Mouse (Mus musculus): Measurements from ENCODE around the gene Bpifb9b. TPM values are rescaled to one million over a fixed set of nuclear protein-coding genes. Genes with fewer than 3 reads are reported as not detected.
A peak's percentile ranks its signal among the peaks of the same experiment; 100 is the strongest.
"Not testable (repeated sequence)": the region's sequence is repeated elsewhere in the genome, so short reads cannot be mapped to it uniquely, and the experiment has no call there.

Gene Bpifb9b
- polyA plus RNA-seq (2015; fragmentation: Nextera tagmentation; extraction: Ambion mirVana): not detected in 2 replicates

DNA sequence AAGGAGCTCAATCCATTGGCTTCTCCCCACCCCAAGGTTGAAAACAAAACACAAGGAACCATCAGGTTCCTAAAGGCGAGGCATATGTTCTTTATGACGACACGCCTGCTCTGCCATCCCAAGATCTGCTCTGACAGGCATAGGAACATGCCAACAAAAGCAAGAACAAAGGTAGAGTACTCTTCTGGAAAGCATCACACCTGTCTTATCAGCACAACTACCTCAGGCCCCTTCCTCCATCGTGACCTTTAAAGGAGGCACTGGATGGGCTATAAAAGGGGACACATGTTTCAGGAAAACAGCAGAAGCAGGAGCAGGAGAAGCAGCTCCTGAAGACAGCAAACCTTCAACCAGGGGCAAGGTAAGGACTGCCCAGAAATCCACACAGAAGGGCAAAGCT lies at the start of gene Bpifb9b:
Gene Bpifb9b (plus strand): TSS at position 301 of the 400 bp plus-strand sequence.
- 64% methylated on average over 4 of the region's 4 CpGs for WGBS (ENCODE audit: insufficient replicate concordance)
- not testable (repeated sequence) for H3K4me1 ChIP-seq (ENCODE audit: control insufficient read depth, low read depth, low read length); ATAC-seq (ENCODE audit: low read depth); H3K4me2 ChIP-seq (ENCODE audit: low read depth, low read length); H3K9me3 ChIP-seq (replicated peaks; ENCODE audit: control insufficient read depth, low read length); H3K9ac ChIP-seq (ENCODE audit: low read depth, low read length); H3K4me3 ChIP-seq (ENCODE audit: low read depth, low read length); H3K27ac ChIP-seq (ENCODE audit: low read length); H3K36me3 ChIP-seq (ENCODE audit: control insufficient read depth, insufficient read depth); H3K27me3 ChIP-seq (ENCODE audit: control insufficient read depth, insufficient read depth, low read depth, low read length)

DNA sequence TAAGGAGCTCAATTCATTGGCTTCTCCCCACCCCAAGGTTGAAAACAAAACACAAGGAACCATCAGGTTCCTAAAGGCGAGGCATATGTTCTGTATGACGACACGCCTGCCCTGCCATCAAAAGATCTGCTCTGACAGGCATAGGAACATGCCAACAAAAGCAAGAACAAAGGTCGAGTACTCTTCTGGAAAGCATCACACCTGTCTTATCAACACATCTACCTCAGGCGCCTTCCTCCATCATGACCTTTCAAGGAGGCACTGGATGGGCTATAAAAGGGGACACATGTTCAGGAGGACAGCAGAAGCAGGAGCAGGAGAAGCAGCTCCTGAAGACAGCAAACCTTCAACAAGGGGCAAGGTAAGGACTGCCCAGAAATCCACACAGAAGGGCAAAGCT lies 49.5 kb upstream of the Bpifb9b start, which contains the start of gene Bpifb9a:
Gene Bpifb9a (plus strand): TSS at position 301 of the 400 bp plus-strand sequence.
- 61% methylated on average over 5 of the region's 5 CpGs for WGBS (ENCODE audit: insufficient replicate concordance)
- not testable (repeated sequence) for H3K27ac ChIP-seq (ENCODE audit: low read length); H3K4me1 ChIP-seq (ENCODE audit: control insufficient read depth, low read depth, low read length); H3K36me3 ChIP-seq (ENCODE audit: control insufficient read depth, insufficient read depth); H3K9me3 ChIP-seq (replicated peaks; ENCODE audit: control insufficient read depth, low read length); ATAC-seq (ENCODE audit: low read depth); H3K4me2 ChIP-seq (ENCODE audit: low read depth, low read length); H3K27me3 ChIP-seq (ENCODE audit: control insufficient read depth, insufficient read depth, low read depth, low read length); H3K9ac ChIP-seq (ENCODE audit: low read depth, low read length); H3K4me3 ChIP-seq (ENCODE audit: low read depth, low read length)

DNA sequence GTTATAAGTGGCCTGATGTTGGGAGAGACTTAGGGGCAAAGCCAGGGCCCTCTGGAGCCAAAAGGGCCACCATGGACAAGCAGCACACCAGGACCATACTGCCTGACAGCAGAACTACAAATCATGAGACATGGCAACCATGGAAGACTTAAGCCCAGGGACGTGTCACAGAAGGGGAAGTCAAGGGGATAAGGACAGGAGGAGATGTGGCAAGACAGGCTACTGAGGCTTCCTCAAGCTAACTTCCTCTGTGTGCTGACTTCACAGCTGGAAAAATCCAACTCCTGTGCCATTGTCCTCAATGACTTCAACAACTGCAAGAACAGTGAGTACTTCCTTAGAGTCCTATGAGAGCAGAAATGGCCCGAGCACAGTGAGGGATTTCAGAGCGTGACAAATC lies 42.6 kb upstream of the Bpifb9b start:
- H3K27me3 ChIP-seq (ENCODE audit: control insufficient read depth, insufficient read depth, low read depth, low read length); H3K4me1 ChIP-seq (ENCODE audit: control insufficient read depth, low read depth, low read length); H3K4me2 ChIP-seq (ENCODE audit: low read depth, low read length); H3K4me3 ChIP-seq (ENCODE audit: low read depth, low read length); ATAC-seq (ENCODE audit: low read depth); H3K9ac ChIP-seq (ENCODE audit: low read depth, low read length); H3K9me3 ChIP-seq (replicated peaks; ENCODE audit: control insufficient read depth, low read length); H3K36me3 ChIP-seq (ENCODE audit: control insufficient read depth, insufficient read depth); H3K27ac ChIP-seq (ENCODE audit: low read length): not testable (repeated sequence)
- WGBS (ENCODE audit: insufficient replicate concordance): 46% methylated on average over 3 of the region's 3 CpGs

DNA sequence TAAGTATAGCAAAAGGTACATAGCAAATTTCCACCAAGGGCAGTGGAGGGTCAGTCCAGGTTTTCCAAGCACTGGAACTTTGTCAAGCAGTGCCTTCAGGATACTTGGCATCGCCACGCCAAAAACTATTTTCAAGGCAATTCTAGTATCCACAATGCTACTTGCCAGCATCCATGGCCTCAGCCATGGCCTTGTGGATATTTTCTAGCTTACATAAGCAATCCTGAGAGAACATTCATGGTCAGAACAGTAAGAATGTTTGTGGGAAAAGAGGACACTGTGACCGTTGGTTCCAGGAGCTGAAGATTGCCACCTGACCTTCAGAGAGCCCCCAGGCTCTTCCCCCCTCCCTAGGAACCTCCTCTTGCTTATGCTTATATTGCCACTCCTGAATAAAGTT lies 15.2 kb upstream of the Bpifb9b start:
- H3K27me3 ChIP-seq (ENCODE audit: control insufficient read depth, insufficient read depth, low read depth, low read length); H3K36me3 ChIP-seq (ENCODE audit: control insufficient read depth, insufficient read depth); H3K4me2 ChIP-seq (ENCODE audit: low read depth, low read length); H3K9me3 ChIP-seq (replicated peaks; ENCODE audit: control insufficient read depth, low read length); H3K27ac ChIP-seq (ENCODE audit: low read length); ATAC-seq (ENCODE audit: low read depth); H3K9ac ChIP-seq (ENCODE audit: low read depth, low read length); H3K4me1 ChIP-seq (ENCODE audit: control insufficient read depth, low read depth, low read length); H3K4me3 ChIP-seq (ENCODE audit: low read depth, low read length): not testable (repeated sequence)
- 67% methylated on average over 3 of the region's 3 CpGs for WGBS (ENCODE audit: insufficient replicate concordance)

DNA sequence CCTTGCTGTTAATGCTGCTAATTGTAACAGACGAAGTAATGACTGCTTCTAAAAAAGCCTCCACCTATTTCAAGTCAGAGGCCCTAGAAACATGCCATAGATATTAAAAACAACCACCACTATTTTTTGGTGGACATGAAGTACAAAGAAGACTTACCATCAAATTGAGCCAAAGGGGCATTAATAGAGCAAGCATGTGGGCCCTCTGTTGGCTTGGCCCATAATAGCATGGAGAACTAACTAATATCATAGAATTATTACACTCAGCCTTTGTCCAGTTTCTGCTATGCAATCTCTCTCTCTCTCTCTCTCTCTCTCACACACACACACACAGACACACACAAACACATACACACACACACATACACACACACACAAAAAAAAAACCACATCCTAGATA lies 14.2 kb upstream of the Bpifb9b start:
- H3K27ac ChIP-seq (ENCODE audit: low read length): no peak overlapping the region
- ATAC-seq (ENCODE audit: low read depth): no peak
- no peak overlapping the region for H3K4me3 ChIP-seq (ENCODE audit: low read depth, low read length)
- H3K36me3 ChIP-seq (ENCODE audit: control insufficient read depth, insufficient read depth): no peaks in the 10 kb centered on the region
- H3K4me1 ChIP-seq (ENCODE audit: control insufficient read depth, low read depth, low read length): no peaks in the 10 kb centered on the region
- H3K4me2 ChIP-seq (ENCODE audit: low read depth, low read length): no peak overlapping the region
- no peak overlapping the region for H3K9ac ChIP-seq (ENCODE audit: low read depth, low read length)
- H3K9me3 ChIP-seq (replicated peaks; ENCODE audit: control insufficient read depth, low read length): no peaks in the 10 kb centered on the region
- no peaks in the 10 kb centered on the region for H3K27me3 ChIP-seq (ENCODE audit: control insufficient read depth, insufficient read depth, low read depth, low read length)
- 53% methylated on average over 1 of the region's 1 CpGs for WGBS (ENCODE audit: insufficient replicate concordance)

DNA sequence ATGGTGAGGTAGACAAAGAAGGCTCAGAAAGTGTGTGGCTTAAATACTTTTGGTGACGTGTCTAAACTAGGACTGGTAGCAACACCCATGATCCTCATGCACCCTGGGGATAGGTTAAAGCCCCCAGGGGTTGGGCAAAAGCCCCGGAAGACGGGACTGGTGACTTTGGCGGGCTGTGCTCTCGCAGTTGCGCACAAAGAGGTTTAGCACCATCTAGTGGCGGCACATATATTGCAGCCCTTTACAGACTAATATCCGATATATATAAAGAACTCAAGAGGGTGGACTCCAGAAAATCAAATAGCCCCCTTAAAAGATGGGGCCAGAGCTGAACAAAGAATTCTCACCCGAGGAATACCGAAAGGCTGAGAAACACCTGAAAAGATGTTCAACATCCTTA lies 12.3 kb upstream of the Bpifb9b start:
- not testable (repeated sequence) for H3K27ac ChIP-seq (ENCODE audit: low read length); ATAC-seq (ENCODE audit: low read depth); H3K4me3 ChIP-seq (ENCODE audit: low read depth, low read length); H3K9ac ChIP-seq (ENCODE audit: low read depth, low read length); H3K4me2 ChIP-seq (ENCODE audit: low read depth, low read length); H3K4me1 ChIP-seq (ENCODE audit: control insufficient read depth, low read depth, low read length); H3K27me3 ChIP-seq (ENCODE audit: control insufficient read depth, insufficient read depth, low read depth, low read length); H3K36me3 ChIP-seq (ENCODE audit: control insufficient read depth, insufficient read depth); H3K9me3 ChIP-seq (replicated peaks; ENCODE audit: control insufficient read depth, low read length)
- WGBS (ENCODE audit: insufficient replicate concordance): under 1% methylated on average over 10 of the region's 10 CpGs

DNA sequence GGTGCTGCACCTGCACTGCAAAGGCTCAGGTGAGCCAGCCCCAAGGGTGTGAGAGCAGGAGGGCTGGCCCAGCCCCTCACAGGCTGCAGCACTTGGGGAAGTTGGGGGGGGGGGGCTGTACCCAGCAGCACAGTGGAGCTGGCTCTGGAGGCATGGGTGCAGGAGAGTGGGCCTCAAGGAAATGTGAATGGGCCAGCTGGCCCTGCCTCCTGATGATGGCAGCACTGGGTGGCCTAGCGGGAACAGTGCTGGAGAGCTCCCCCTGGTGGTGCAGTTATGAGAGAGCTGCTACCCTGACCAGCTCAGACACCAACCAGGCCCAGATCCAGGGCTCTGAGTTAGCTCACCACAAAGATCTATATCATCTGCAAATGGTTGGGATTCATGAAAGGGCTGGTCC lies 6.5 kb upstream of the Bpifb9b start:
- ATAC-seq (ENCODE audit: low read depth): peak; percentile 51; the same call in 1 of the 2 replicates
- 0% methylated on average over 1 of the region's 1 CpGs for WGBS (ENCODE audit: insufficient replicate concordance)
- no peaks in the 10 kb centered on the region for H3K9me3 ChIP-seq (replicated peaks; ENCODE audit: control insufficient read depth, low read length)
- no peak overlapping the region for H3K4me2 ChIP-seq (ENCODE audit: low read depth, low read length)
- no peak overlapping the region for H3K27ac ChIP-seq (ENCODE audit: low read length)
- H3K4me3 ChIP-seq (ENCODE audit: low read depth, low read length): no peak overlapping the region
- H3K36me3 ChIP-seq (ENCODE audit: control insufficient read depth, insufficient read depth): no peaks in the 10 kb centered on the region
- H3K9ac ChIP-seq (ENCODE audit: low read depth, low read length): no peak overlapping the region
- H3K27me3 ChIP-seq (ENCODE audit: control insufficient read depth, insufficient read depth, low read depth, low read length): no peaks in the 10 kb centered on the region
- no peaks in the 10 kb centered on the region for H3K4me1 ChIP-seq (ENCODE audit: control insufficient read depth, low read depth, low read length)

DNA sequence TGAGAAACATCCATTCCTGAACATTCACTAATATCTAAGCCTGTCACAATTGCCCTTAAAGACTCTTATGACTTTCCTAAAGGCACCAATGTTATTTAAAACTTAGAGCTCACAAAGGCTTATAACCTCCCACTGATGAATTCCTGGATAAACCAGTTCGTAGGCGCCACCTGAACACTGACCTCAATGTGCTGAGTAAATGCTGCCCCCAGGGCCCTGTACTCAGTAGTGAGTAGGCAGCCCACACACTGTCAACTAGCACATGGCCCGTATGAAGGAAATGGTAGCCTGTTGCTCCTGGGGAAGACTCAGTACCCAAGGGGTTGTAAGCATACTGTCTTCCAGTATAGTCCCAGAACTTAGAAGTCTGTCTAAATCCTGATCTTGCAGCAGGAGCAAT lies 5.3 kb upstream of the Bpifb9b start:
- Histone ChIP-seq H3K36me3 (ENCODE audit: control insufficient read depth, insufficient read depth) (no peaks in the 10 kb centered on the region), H3K9ac (ENCODE audit: low read depth, low read length) (no peak overlapping the region; the same call in 1 of the 2 replicates), H3K4me2 (ENCODE audit: low read depth, low read length) (no peak overlapping the region), H3K4me1 (ENCODE audit: control insufficient read depth, low read depth, low read length) (no peaks in the 10 kb centered on the region), H3K27ac (ENCODE audit: low read length) (no peak overlapping the region), H3K27me3 (ENCODE audit: control insufficient read depth, insufficient read depth, low read depth, low read length) (no peaks in the 10 kb centered on the region), H3K4me3 (ENCODE audit: low read depth, low read length) (no peak overlapping the region), H3K9me3 (replicated peaks; ENCODE audit: control insufficient read depth, low read length) (no peaks in the 10 kb centered on the region)
- ATAC-seq (ENCODE audit: low read depth): no peak
- WGBS (ENCODE audit: insufficient replicate concordance): 88% methylated on average over 3 of the region's 3 CpGs

DNA sequence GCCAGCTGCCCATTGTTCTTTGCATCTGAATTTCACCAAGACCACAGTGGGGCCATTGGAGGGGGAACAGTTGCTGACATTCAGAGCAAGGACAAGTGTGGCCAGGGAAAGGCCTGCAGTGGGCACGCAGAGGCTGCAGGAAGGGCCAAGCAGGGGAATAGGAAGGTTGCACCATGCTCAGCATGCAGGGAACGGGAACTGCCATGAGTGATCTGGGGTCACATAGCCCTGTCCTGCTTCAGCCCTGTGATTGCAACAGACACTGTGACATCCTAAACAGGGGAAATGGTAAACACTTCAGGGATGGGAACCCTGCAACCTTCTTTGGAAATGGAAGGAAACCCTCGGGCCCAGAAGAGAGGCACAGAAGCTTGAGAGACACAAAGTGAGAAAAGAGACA lies 2.4 kb upstream of the Bpifb9b start:
- not testable (repeated sequence) for H3K4me3 ChIP-seq (ENCODE audit: low read depth, low read length)

More for the DNA sequence above, 2.4 kb upstream of the Bpifb9b start:
- not testable (repeated sequence) for H3K27ac ChIP-seq (ENCODE audit: low read length); H3K27me3 ChIP-seq (ENCODE audit: control insufficient read depth, insufficient read depth, low read depth, low read length); ATAC-seq (ENCODE audit: low read depth); H3K4me2 ChIP-seq (ENCODE audit: low read depth, low read length); H3K4me1 ChIP-seq (ENCODE audit: control insufficient read depth, low read depth, low read length); H3K9ac ChIP-seq (ENCODE audit: low read depth, low read length); H3K36me3 ChIP-seq (ENCODE audit: control insufficient read depth, insufficient read depth); H3K9me3 ChIP-seq (replicated peaks; ENCODE audit: control insufficient read depth, low read length)
- 58% methylated on average over 1 of the region's 3 CpGs for WGBS (ENCODE audit: insufficient replicate concordance)

Measured in liver, embryonic 16.5 days (tissue).